Mouse (Mus musculus): ENCODE data around the gene Slc7a11. TPM values are rescaled to one million over a fixed set of nuclear protein-coding genes. Genes with fewer than 3 reads are reported as not detected.
"Not testable (repeated sequence)": the region's sequence is repeated elsewhere in the genome, so short reads cannot be mapped to it uniquely, and the experiment has no call there.

The Slc7a11 gene
- polyA plus RNA-seq, 2 experiments, result 0.15 TPM

DNA sequence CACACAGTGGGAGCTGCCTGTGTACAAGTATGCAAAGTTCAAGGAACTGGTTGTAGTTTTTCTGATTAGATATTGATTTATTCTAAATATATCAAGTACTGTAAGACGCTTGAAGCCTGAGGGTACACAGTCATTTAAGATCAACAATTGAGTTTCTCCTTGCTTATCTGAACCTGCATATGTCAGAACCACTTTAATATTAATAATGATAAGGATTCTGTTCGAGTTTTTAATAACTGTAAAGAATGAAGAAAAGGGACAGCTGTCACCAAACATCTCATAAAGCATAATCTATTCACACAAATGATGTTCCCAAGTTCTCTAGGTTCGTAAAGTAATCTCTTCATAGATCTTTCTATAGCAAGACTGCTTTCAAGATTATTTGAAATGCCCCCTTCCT lies 2.1 kb downstream of the Slc7a11 start:
- no peaks in the 10 kb centered on the region for H3K36me3 ChIP-seq (replicated peaks; ENCODE audit: control insufficient read depth, insufficient read depth, low read depth)
- no peaks in the 10 kb centered on the region for H3K27me3 ChIP-seq (ENCODE audit: control insufficient read depth, insufficient read depth, low read length)
- DNase-seq (ENCODE audit: low read depth in 3 of 3, low spot score in 3 of 3), result no peak
- no peaks in the 10 kb centered on the region for H3K9me3 ChIP-seq (ENCODE audit: control insufficient read depth, low read length)
- no peak overlapping the region for H3K9ac ChIP-seq (replicated peaks)
- no peak overlapping the region for H3K4me3 ChIP-seq (ENCODE audit: insufficient read depth in 1 of 2, low read depth in 2 of 2, low read length in 2 of 2)
- WGBS (ENCODE audit: insufficient replicate concordance), result 27% methylated on average over 3 of the region's 3 CpGs
- H3K27ac ChIP-seq, result no peak overlapping the region
- no peak overlapping the region for H3K4me2 ChIP-seq (ENCODE audit: low read depth)
- ATAC-seq (ENCODE audit: insufficient read depth), result no peak
- H3K4me1 ChIP-seq (replicated peaks; ENCODE audit: control insufficient read depth in 2 of 2, insufficient read depth in 2 of 2, low read length in 1 of 2), result no peaks in the 10 kb centered on the region
- TF ChIP-seq CTCF (IDR thresholded peaks at IDR 0.05; ENCODE audit: low read depth), result no peak
- no peak for TF ChIP-seq EP300 (IDR thresholded peaks at IDR 0.05; ENCODE audit: low read depth)

DNA sequence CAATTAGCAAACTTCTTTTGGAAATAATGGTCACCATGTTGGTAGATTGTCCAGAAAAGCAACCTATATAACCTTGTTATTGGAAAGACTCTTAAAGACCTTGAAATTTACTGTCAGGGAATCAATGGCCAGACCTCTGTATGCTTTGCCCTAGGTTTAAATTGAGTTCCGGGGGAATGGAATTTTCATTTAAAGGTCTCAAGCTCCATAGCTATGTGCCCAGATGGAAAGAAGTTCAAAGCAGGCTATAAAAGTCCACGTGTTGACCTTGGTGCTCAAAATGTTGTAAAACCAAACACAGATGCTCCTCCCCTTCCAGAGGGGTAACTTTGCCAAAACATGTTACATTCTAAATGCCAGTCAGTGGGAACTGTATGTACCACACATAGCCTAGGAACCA lies 3.0 kb downstream of the Slc7a11 start:
- Histone ChIP-seq H3K9ac (replicated peaks) (no peak overlapping the region), H3K4me3 (ENCODE audit: insufficient read depth in 1 of 2, low read depth in 2 of 2, low read length in 2 of 2) (no peak overlapping the region), H3K4me2 (ENCODE audit: low read depth) (no peak overlapping the region), H3K36me3 (replicated peaks; ENCODE audit: control insufficient read depth, insufficient read depth, low read depth) (no peaks in the 10 kb centered on the region), H3K9me3 (ENCODE audit: control insufficient read depth, low read length) (no peaks in the 10 kb centered on the region), H3K27ac (no peak overlapping the region), H3K4me1 (replicated peaks; ENCODE audit: control insufficient read depth in 2 of 2, insufficient read depth in 2 of 2, low read length in 1 of 2) (no peaks in the 10 kb centered on the region), H3K27me3 (ENCODE audit: control insufficient read depth, insufficient read depth, low read length) (no peaks in the 10 kb centered on the region)
- ATAC-seq (ENCODE audit: insufficient read depth), result no peak
- TF ChIP-seq EP300 (IDR thresholded peaks at IDR 0.05; ENCODE audit: low read depth) (no peak), CTCF (IDR thresholded peaks at IDR 0.05; ENCODE audit: low read depth) (no peak)
- WGBS (ENCODE audit: insufficient replicate concordance), result 65% methylated on average over 2 of the region's 2 CpGs
- DNase-seq (ENCODE audit: low read depth in 3 of 3, low spot score in 3 of 3), result no peak

DNA sequence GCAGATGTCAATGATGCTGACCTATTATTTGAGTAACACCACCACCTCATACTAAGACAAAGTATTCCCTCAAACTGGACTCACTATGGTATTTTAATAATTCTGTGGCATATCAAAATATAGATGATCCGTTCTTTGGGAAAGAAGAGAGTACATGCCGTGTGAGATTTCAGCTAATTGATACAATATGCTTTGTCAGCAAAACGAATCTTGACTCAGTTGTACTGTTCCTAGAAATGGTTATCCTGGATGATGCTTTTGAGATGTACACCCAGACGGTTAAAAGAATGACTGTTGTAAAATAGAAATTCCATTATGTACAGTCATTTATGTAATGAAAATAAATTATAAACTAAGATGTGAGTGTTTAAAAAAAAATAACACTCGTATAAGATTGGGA lies 4.0 kb downstream of the Slc7a11 start:
- no peak overlapping the region for H3K27ac ChIP-seq
- H3K9ac ChIP-seq (replicated peaks), result no peak overlapping the region
- WGBS (ENCODE audit: insufficient replicate concordance), result 62% methylated on average over 5 of the region's 5 CpGs
- no peak overlapping the region for H3K4me3 ChIP-seq (ENCODE audit: insufficient read depth in 1 of 2, low read depth in 2 of 2, low read length in 2 of 2)
- H3K4me2 ChIP-seq (ENCODE audit: low read depth), result no peak overlapping the region
- no peaks in the 10 kb centered on the region for H3K27me3 ChIP-seq (ENCODE audit: control insufficient read depth, insufficient read depth, low read length)
- DNase-seq (ENCODE audit: low read depth in 3 of 3, low spot score in 3 of 3), result no peak
- H3K36me3 ChIP-seq (replicated peaks; ENCODE audit: control insufficient read depth, insufficient read depth, low read depth), result no peaks in the 10 kb centered on the region
- no peaks in the 10 kb centered on the region for H3K4me1 ChIP-seq (replicated peaks; ENCODE audit: control insufficient read depth in 2 of 2, insufficient read depth in 2 of 2, low read length in 1 of 2)
- H3K9me3 ChIP-seq (ENCODE audit: control insufficient read depth, low read length), result no peaks in the 10 kb centered on the region
- ATAC-seq (ENCODE audit: insufficient read depth), result no peak
- TF ChIP-seq CTCF (IDR thresholded peaks at IDR 0.05; ENCODE audit: low read depth) (no peak), EP300 (IDR thresholded peaks at IDR 0.05; ENCODE audit: low read depth) (no peak)

DNA sequence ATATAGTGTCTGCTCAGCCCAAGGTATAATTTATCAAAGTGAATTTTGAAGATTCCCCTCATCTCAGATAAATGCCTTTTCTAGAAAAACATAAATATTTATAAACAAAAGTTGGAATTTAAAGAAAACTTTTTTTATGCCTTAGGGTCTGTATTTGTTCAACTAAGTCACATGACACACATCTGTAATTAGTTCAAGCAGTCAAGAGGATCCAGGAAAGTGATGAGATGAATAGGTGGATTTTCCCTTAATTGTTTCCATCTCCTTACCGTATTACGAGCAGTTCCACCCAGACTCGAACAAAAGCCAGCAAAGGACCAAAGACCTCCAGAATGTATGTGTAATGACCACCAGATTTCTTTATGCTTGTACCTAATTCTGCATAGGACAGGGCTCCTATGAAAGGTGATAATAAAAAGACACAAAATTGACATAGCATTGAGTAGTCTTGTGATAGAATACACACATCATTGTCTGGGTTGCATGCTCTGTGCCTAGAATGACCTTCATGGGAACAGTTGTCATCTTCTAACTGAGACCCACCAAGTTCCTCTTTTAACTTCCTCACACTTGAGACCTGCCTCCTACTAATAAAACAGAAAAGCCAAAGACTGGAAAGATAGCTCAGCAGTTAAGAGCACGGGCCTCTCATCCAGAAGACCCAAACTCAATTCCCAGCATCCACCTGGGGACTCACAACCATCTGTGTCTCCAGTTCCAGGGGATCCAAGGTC lies 4.7 kb downstream of the Slc7a11 start:
- H3K9me3 ChIP-seq (ENCODE audit: control insufficient read depth, low read length), result no peaks in the 10 kb centered on the region

DNA sequence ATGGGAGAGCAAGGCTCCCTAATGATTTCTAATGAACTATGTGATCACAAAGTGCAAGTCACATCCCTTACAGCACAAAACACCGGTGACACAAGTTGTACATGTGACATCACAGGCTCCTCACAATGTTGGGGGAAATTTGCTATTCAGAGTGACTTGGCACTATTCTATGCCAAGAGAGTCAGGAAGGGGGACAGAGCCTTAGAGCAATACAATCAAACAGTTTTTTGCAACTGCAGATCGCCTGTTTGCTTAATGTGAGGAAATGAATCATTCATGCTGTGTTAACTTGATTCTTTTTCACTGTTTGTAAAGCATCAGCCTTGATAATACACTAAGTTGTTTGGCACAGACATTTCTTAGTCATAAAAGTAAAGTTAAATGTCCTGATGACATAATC lies 5.3 kb downstream of the Slc7a11 start:
- H3K9ac ChIP-seq (replicated peaks); DNase-seq (ENCODE audit: low read depth in 3 of 3, low spot score in 3 of 3); H3K27me3 ChIP-seq (ENCODE audit: control insufficient read depth, insufficient read depth, low read length); H3K4me2 ChIP-seq (ENCODE audit: low read depth); H3K4me3 ChIP-seq (ENCODE audit: insufficient read depth in 1 of 2, low read depth in 2 of 2, low read length in 2 of 2); ATAC-seq (ENCODE audit: insufficient read depth); H3K4me1 ChIP-seq (replicated peaks; ENCODE audit: control insufficient read depth in 2 of 2, insufficient read depth in 2 of 2, low read length in 1 of 2); H3K36me3 ChIP-seq (replicated peaks; ENCODE audit: control insufficient read depth, insufficient read depth, low read depth); H3K27ac ChIP-seq; H3K9me3 ChIP-seq (ENCODE audit: control insufficient read depth, low read length): not testable (repeated sequence)
- 35% methylated on average over 2 of the region's 2 CpGs for WGBS (ENCODE audit: insufficient replicate concordance)

More for the DNA sequence above, 4.7 kb downstream of the Slc7a11 start:
- Histone ChIP-seq H3K27ac (no peak overlapping the region), H3K4me1 (replicated peaks; ENCODE audit: control insufficient read depth in 2 of 2, insufficient read depth in 2 of 2, low read length in 1 of 2) (no peaks in the 10 kb centered on the region), H3K27me3 (ENCODE audit: control insufficient read depth, insufficient read depth, low read length) (no peaks in the 10 kb centered on the region), H3K36me3 (replicated peaks; ENCODE audit: control insufficient read depth, insufficient read depth, low read depth) (no peaks in the 10 kb centered on the region), H3K4me3 (ENCODE audit: insufficient read depth in 1 of 2, low read depth in 2 of 2, low read length in 2 of 2) (no peak overlapping the region), H3K4me2 (ENCODE audit: low read depth) (no peak overlapping the region), H3K9ac (replicated peaks) (no peak overlapping the region)
- 54% methylated on average over 4 of the region's 4 CpGs for WGBS (ENCODE audit: insufficient replicate concordance)
- no peak for DNase-seq (ENCODE audit: low read depth in 3 of 3, low spot score in 3 of 3)
- ATAC-seq (ENCODE audit: insufficient read depth), result no peak
- TF ChIP-seq EP300 (IDR thresholded peaks at IDR 0.05; ENCODE audit: low read depth) (no peak), CTCF (IDR thresholded peaks at IDR 0.05; ENCODE audit: low read depth) (no peak)

DNA sequence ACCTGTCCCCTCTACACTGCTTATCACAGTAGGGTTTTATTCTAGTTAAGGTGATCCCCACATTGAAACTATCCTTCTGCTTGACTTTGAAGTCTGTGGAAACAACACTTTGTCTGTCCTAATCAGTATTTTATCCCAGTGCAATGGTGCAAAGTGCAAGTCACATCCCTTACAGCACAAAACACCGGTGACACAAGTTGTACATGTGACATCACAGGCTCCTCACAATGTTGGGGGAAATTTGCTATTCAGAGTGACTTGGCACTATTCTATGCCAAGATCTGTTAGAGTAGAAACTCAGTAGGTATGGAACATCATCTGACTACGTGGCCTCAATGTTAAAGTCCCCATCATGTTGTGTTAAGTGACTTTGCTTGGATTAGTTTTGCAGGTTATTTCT lies 7.0 kb downstream of the Slc7a11 start:
- WGBS (ENCODE audit: insufficient replicate concordance), result 67% methylated on average over 2 of the region's 2 CpGs
- not testable (repeated sequence) for H3K9me3 ChIP-seq (ENCODE audit: control insufficient read depth, low read length); H3K27ac ChIP-seq; H3K9ac ChIP-seq (replicated peaks); H3K4me3 ChIP-seq (ENCODE audit: insufficient read depth in 1 of 2, low read depth in 2 of 2, low read length in 2 of 2); H3K4me2 ChIP-seq (ENCODE audit: low read depth); H3K27me3 ChIP-seq (ENCODE audit: control insufficient read depth, insufficient read depth, low read length); H3K4me1 ChIP-seq (replicated peaks; ENCODE audit: control insufficient read depth in 2 of 2, insufficient read depth in 2 of 2, low read length in 1 of 2); H3K36me3 ChIP-seq (replicated peaks; ENCODE audit: control insufficient read depth, insufficient read depth, low read depth); ATAC-seq (ENCODE audit: insufficient read depth); DNase-seq (ENCODE audit: low read depth in 3 of 3, low spot score in 3 of 3)

Data from liver, embryonic 14.5 days (tissue).